Mouse (Mus musculus) kidney, embryonic 15.5 days (tissue): ENCODE measurements around the gene Vps37b. TPM values are rescaled to one million over a fixed set of nuclear protein-coding genes. Genes with fewer than 3 reads are reported as not detected.

Experiments
- ATAC-seq: fragments of 200-750 bp; cut with Nextera tagmentation; replicated peaks from 2 replicates; pipeline ENCODE4 v1.8.0; 2017; ENCODE audit warnings: moderate TSS enrichment; ENCODE audit not compliant: low FRiP score
- H3K27ac ChIP-seq: fragments of 300-500 bp; sonication (generic); 2 replicates; pipeline ENCODE4 v1.5.1; 2015; ENCODE audit warnings: mild to moderate bottlenecking, inconsistent platforms
- H3K27me3 ChIP-seq: fragments of 300-500 bp; sonication (generic); 2 replicates; pipeline ENCODE4 v1.6.1; 2015; ENCODE audit warnings: inconsistent platforms
- H3K36me3 ChIP-seq: fragments of 300-500 bp; sonication (generic); 2 replicates; pipeline ENCODE4 v1.6.1; 2015; ENCODE audit warnings: inconsistent platforms
- H3K4me1 ChIP-seq: fragments of 300-500 bp; sonication (generic); 2 replicates; pipeline ENCODE4 v1.6.1; 2015; ENCODE audit warnings: inconsistent platforms
- H3K4me2 ChIP-seq: fragments of 300-500 bp; sonication (generic); 2 replicates; pipeline ENCODE4 v1.6.1; 2015; ENCODE audit warnings: moderate library complexity, mild to moderate bottlenecking, inconsistent platforms
- H3K4me3 ChIP-seq: fragments of 300-500 bp; sonication (generic); replicated peaks from 2 replicates; pipeline ENCODE4 v1.5.1; 2015; ENCODE audit warnings: mild to moderate bottlenecking, inconsistent platforms
- H3K9ac ChIP-seq: fragments of 300-500 bp; sonication (generic); 2 replicates; pipeline ENCODE4 v1.6.1; 2015; ENCODE audit warnings: mild to moderate bottlenecking, inconsistent platforms
- H3K9me3 ChIP-seq: fragments of 300-500 bp; sonication (generic); replicated peaks from 2 replicates; pipeline ENCODE4 v1.6.1; 2016; ENCODE audit warnings: inconsistent platforms
- WGBS: fragments of 180-500 bp; shearing (Covaris S2); methylation state at CpG from one replicate; pipeline ENCODE4 v1.1.7; 2015; ENCODE audit warnings: mixed read lengths; 5-methylcytosine and 5-hydroxymethylcytosine counted together
- polyA plus RNA-seq: library from polyadenylated mRNA; unstranded; fragments of >200 nt; fragmentation: Nextera tagmentation; extraction: Ambion mirVana; gene quantifications from 2 replicates; pipeline ENCODE4 v1.2.1, GENCODE M21; 2015

Vps37b gene
- polyA plus RNA-seq, 1 experiment from 2014 or later = 35.3 TPM

DNA sequence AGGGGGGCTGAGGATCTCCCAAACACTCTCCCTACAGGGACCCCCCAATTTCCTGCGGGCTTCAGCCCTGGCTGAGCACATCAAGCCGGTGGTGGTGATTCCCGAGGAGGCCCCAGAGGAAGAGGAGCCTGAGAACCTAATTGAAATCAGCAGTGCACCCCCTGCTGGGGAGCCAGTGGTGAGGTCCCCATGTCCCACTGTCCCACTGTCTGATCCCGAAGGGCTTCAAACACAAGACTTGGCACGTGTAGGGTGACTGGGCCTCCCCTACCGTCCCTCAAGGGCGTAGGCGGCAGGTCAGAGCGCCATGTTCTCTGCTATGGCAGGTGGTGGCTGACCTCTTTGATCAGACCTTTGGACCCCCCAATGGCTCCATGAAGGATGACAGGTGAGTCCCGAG, 35.9 kb downstream of the Vps37b start:
- H3K9me3 ChIP-seq = no peaks in the 10 kb centered on the region
- no peak overlapping the region for H3K4me3 ChIP-seq
- no peaks in the 10 kb centered on the region for H3K27me3 ChIP-seq
- 84% methylated on average over 10 of the region's 10 CpGs for WGBS
- no peak overlapping the region for H3K27ac ChIP-seq
- H3K4me1 ChIP-seq = 0 out of 2 replicates have a peak, but pooled peaks cover 10% of the 10 kb centered on the region
- peaks cover 15% of the 10 kb centered on the region for H3K36me3 ChIP-seq
- no peak overlapping the region for H3K9ac ChIP-seq
- H3K4me2 ChIP-seq = no peak overlapping the region
- no peak for ATAC-seq

DNA sequence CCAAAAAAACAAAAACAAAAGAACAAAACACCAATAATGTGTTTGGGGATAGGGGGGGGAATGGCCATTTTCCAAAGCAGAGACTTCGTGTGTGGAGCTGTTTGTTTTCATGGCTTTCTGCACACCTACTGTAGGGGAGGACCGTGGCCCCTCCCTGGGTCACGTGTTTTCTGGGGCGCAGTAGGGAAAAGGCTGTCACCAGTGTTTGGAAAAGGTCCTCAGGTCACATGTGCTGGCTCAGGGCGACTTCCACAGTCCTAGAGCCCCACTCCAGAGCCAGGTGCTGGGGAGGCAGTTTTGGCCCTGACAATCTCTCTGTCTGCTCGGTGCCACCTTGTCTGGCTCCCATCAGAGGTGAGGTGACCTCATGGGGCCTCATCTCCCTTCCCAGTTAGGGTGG, 36.7 kb downstream of the Vps37b start:
- peaks cover 13% of the 10 kb centered on the region for H3K36me3 ChIP-seq
- no peaks in the 10 kb centered on the region for H3K27me3 ChIP-seq
- H3K9ac ChIP-seq = no peak overlapping the region
- no peak overlapping the region for H3K4me2 ChIP-seq
- H3K9me3 ChIP-seq = no peaks in the 10 kb centered on the region
- no peak overlapping the region for H3K4me3 ChIP-seq
- no peak for ATAC-seq
- no peak overlapping the region for H3K27ac ChIP-seq
- 0 out of 2 replicates have a peak, but pooled peaks cover 7% of the 10 kb centered on the region for H3K4me1 ChIP-seq
- WGBS = 58% methylated on average over 6 of the region's 6 CpGs

DNA sequence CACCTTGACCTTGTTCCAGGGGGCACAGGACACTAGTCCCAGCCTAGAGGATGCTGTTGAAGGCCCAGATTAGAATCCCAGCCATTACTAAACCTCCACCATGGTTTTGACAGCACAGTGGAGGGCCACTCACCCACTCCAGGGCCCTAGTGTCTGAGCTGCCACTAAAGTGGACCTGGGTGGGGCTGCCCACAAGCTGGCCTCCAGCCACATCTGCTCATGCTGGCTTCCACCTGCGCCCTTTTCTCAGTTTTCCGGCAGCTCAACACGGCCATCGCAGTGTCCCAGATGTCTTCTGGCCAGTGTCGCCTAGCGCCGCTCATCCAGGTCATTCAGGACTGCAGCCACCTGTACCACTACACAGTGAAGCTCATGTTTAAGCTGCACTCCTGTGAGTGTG, 37.6 kb downstream of the Vps37b start:
- 96% methylated on average over 7 of the region's 7 CpGs for WGBS

DNA sequence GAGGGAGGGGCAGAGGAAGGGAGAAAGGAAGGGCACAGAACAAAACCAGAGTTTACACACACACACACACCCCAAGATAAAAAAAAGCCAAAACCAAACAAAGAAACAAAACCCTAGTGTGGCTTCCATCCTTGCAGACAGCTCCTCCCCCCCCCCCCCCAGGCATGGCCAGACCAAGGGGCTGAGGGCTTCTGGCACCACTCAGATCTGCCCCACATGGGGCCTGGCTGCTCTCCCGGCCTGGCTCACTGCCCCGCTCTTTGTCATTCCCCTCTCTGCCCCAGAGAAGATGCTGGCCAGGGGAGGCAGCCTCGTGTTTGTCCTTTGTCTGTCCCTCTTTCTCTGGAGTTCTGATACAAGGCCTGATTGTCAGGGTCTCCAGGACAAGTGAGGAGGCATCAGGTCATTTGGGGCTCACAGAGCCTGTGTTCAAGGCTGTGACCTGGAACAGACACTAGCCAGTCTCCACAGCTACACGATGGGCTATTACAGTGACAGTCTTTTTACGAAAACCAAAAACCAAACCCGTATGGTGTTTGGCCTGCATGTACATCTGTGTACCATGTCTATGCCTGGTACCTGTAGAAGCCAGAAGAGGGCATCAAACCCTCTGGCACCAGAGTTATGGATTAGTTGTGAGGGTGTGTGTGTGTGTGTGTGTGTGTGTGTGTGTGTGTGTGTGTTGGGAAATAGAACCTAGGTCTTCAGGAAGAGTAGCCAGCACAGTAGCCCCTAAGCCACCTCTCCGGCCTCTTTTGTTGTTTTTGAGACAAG, 38.6 kb downstream of the Vps37b start:
- Histone ChIP-seq H3K4me2 (no peak overlapping the region), H3K27me3 (no peaks in the 10 kb centered on the region), H3K27ac (no peak overlapping the region), H3K36me3 (peaks cover 8% of the 10 kb centered on the region; the same call in 1 of the 2 replicates), H3K4me1 (peaks cover 21% of the 10 kb centered on the region), H3K4me3 (no peak overlapping the region), H3K9ac (no peak overlapping the region), H3K9me3 (no peaks in the 10 kb centered on the region)
- no peak for ATAC-seq
- 78% methylated on average over 7 of the region's 7 CpGs for WGBS

More for the DNA sequence above, 37.6 kb downstream of the Vps37b start:
- Histone ChIP-seq H3K9ac (no peak overlapping the region), H3K4me2 (no peak overlapping the region), H3K27me3 (no peaks in the 10 kb centered on the region), H3K36me3 (peaks cover 9% of the 10 kb centered on the region), H3K4me3 (no peak overlapping the region), H3K27ac (no peak overlapping the region), H3K9me3 (no peaks in the 10 kb centered on the region), H3K4me1 (peaks cover 11% of the 10 kb centered on the region)
- no peak for ATAC-seq

DNA sequence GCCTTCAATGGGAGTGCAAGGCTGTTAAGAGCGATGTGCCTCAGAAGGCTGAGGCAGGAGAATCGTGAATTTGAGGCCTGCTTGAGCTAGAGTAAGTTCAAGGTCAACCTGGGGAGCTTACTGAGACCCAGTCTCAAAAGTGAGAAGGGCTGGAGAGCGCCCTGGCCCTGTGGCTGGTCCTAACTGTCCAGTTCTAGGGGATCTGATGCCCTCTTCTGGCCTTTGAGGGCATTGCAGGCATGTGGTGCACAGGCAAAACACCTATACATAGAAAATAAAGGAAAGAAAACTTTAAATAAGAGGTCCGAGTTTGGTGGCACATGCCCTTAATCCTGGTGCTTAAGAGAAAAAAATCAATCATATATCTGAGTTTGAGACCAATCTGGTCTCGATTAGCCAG, 39.3 kb downstream of the Vps37b start:
- Histone ChIP-seq H3K9me3 (no peaks in the 10 kb centered on the region), H3K36me3 (peaks cover 5% of the 10 kb centered on the region; the same call in 1 of the 2 replicates), H3K4me2 (no peak overlapping the region), H3K4me3 (no peak overlapping the region), H3K27ac (no peak overlapping the region), H3K27me3 (no peaks in the 10 kb centered on the region), H3K4me1 (peaks cover 27% of the 10 kb centered on the region), H3K9ac (no peak overlapping the region)
- 31% methylated on average over 5 of the region's 5 CpGs for WGBS
- no peak for ATAC-seq

DNA sequence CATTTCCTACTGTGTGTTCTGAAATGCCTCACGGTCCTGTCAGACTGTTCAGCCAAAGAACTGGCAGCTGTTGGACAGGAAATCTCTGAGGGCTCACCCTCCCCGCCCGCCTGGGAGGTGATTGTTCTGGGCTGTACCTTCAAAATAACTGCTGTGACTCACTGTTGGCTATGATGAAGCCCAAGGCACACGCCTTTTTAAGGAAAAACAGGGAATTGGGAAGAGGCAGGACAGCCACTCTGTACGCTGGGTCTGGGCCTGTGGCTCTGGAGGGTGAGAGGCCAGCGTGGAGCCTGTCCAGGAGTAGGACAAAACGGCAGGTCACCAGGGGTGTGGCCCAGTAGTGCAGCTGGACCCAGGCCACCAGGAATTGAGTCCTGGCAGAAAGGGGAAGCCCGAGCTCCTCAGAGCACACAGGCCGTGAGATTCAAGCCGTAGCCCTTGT, 39.9 kb downstream of the Vps37b start:
- WGBS = 73% methylated on average over 10 of the region's 10 CpGs

DNA sequence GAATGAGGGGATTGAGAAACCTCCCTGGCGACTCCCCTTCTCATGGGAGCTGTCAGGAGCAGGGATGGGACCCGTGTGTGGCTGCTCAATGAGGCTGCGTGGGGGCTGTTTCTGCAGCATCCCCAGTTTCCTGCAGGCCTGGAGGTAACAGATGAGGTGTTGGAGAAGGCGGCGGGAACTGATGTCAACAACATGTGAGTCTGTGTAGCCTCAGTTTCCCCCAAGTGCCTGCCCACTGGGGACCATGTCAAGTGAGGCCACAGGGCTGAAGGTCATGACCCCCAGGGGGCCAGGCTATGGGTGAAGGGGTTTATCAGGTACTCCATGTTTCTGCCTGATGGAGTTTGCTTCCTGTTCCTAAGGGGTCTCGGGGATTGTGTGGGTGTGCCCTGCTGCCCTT, 40.7 kb downstream of the Vps37b start:
- WGBS = 70% methylated on average over 6 of the region's 6 CpGs
- Histone ChIP-seq H3K36me3 (peaks cover 4% of the 10 kb centered on the region; the same call in 1 of the 2 replicates), H3K9ac (no peak overlapping the region), H3K9me3 (no peaks in the 10 kb centered on the region), H3K27me3 (no peaks in the 10 kb centered on the region), H3K27ac (no peak overlapping the region), H3K4me1 (peaks cover 42% of the 10 kb centered on the region), H3K4me2 (no peak overlapping the region), H3K4me3 (no peak overlapping the region)
- no peak for ATAC-seq

More for the DNA sequence above, 39.9 kb downstream of the Vps37b start:
- no peak overlapping the region for H3K4me2 ChIP-seq
- no peak overlapping the region for H3K9ac ChIP-seq
- peaks cover 4% of the 10 kb centered on the region; the same call in 1 of the 2 replicates for H3K36me3 ChIP-seq
- H3K27me3 ChIP-seq = no peaks in the 10 kb centered on the region
- H3K4me1 ChIP-seq = peaks cover 33% of the 10 kb centered on the region
- H3K27ac ChIP-seq = peak overlapping the region; percentile 24
- ATAC-seq = no peak
- no peak overlapping the region for H3K4me3 ChIP-seq
- H3K9me3 ChIP-seq = no peaks in the 10 kb centered on the region

DNA sequence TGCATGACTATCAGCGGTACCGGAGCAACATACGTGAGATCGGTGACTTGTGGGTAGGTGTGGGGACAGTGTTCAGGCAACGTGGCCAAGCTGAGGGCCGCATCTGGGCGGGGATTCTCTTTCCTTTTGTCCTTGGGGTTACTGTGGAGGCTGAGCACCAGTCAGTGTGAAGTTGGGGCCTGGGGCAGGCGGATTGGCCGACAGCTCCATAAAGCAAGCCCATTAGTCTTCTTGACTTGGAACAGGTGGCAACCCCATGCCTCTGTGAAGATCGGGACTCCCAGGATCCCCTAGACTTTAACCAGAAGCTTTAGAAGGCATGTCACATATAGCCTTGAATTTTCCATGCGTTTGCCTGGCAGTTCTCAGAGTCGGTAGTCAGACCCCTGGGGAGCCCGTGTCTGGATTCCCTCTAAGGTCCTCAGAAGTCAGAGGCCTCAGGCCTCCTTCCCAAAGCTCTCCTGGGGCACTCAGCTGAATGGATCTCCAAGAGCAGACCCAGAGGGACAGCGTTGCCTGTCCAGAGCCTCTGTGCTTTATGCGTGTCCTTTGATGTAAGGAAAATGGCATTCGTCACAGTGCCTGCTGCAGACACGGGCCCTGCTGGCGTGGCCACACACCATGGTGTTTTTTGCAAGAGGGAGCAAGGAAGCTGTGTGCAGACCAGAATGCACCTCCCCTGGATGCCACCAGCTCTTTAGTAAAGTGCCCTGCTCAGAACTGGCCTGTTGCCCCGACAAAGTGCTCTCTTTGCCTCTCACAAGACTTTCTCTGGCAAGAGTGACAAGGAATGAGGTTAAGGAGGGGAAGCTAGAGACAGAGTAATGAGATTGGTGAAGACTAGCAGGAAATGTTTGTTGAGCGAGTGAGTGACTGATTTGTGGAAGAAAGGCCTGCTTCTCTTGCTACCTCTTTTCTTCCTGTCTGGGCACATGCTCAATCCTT, 41.9 kb downstream of the Vps37b start:
- Histone ChIP-seq H3K27me3 (no peaks in the 10 kb centered on the region), H3K9me3 (no peaks in the 10 kb centered on the region), H3K4me3 (no peak overlapping the region), H3K4me2 (no peak overlapping the region), H3K27ac (no peak overlapping the region), H3K36me3 (peaks cover 4% of the 10 kb centered on the region; the same call in 1 of the 2 replicates), H3K4me1 (peaks cover 43% of the 10 kb centered on the region), H3K9ac (no peak overlapping the region)
- 64% methylated on average over 20 of the region's 20 CpGs for WGBS
- no peak for ATAC-seq

DNA sequence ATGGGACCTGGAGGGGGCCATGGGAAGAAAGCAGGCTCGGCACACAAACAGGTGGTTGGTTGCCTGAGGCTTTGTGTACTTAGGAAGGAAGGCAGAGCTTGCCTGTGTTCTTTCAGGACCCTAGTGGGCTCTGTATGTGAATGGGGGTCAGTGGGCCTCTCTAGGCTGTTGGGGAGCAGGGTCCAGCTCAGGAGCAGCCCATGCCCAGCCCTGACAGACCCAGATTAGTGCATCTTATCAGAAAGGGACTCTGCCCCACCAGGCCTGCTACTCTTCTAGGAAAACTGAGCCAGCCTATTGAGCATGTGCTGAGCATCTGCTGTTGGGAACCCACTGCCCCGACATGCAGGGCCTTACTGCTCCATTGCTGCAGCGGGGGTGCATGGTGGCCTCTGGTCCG, 44.6 kb downstream of the Vps37b start:
- Histone ChIP-seq H3K4me2 (no peak overlapping the region), H3K4me3 (no peak overlapping the region), H3K36me3 (peaks cover 4% of the 10 kb centered on the region; the same call in 1 of the 2 replicates), H3K27ac (peak overlapping the region; percentile 56; the same call in 1 of the 2 replicates), H3K27me3 (no peaks in the 10 kb centered on the region), H3K4me1 (peaks cover 59% of the 10 kb centered on the region), H3K9me3 (no peaks in the 10 kb centered on the region), H3K9ac (no peak overlapping the region)
- ATAC-seq = no peak
- 84% methylated on average over 4 of the region's 4 CpGs for WGBS

DNA sequence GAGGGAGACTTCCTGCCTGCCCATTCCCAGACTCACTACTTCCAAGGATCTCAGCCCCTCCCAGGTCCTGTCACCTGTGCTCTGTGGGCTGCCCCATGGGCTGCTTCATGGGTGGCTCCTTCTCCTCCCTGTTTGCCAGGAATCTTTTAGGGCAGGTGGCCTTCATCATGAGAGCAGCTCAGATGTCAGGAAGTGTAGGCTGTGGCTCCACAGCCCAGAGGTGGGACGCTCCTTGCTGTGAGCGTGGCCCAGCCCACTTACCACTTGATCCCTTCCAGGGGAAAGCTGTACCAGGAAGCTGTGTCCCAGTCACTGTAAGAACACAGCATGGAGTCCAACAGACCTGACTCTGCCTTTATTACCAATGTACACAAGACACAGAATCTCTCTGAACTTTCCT, 45.1 kb downstream of the Vps37b start:
- Histone ChIP-seq H3K4me1 (peaks cover 59% of the 10 kb centered on the region), H3K9me3 (no peaks in the 10 kb centered on the region), H3K9ac (no peak overlapping the region), H3K4me3 (no peak overlapping the region), H3K27me3 (no peaks in the 10 kb centered on the region), H3K27ac (peak overlapping the region; percentile 56), H3K4me2 (no peak overlapping the region), H3K36me3 (peaks cover 4% of the 10 kb centered on the region; the same call in 1 of the 2 replicates)
- WGBS = 23% methylated on average over 2 of the region's 2 CpGs
- peak; percentile 44 for ATAC-seq

DNA sequence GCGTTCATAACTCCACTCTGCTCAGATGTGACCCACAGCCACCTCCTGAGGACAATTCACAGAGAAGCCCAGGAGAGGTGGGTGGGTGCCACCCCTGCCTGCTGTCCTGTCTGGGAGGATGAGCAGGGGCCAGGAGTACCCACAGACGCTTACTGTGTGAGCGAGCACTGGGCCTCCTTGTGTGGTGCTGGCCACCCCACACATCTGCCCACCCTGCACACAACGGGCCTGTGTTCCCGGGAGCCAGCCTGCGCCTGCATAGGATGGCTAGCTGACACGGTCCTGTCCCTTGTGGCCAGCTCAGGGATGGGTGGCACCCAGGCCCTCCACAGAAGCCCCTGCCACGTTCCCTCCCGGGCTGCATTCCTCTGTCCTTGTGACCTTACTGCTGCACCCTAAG, 46.6 kb downstream of the Vps37b start:
- no peak overlapping the region for H3K4me2 ChIP-seq
- ATAC-seq = no peak
- peaks cover 68% of the 10 kb centered on the region for H3K4me1 ChIP-seq
- H3K36me3 ChIP-seq = 0 out of 2 replicates have a peak, but pooled peaks cover 4% of the 10 kb centered on the region
- H3K9ac ChIP-seq = no peak overlapping the region
- WGBS = 60% methylated on average over 9 of the region's 9 CpGs
- H3K4me3 ChIP-seq = no peak overlapping the region
- H3K27me3 ChIP-seq = no peaks in the 10 kb centered on the region
- 0 out of 2 replicates have a peak overlapping the region, but pooled peaks have one; percentile 1 for H3K27ac ChIP-seq
- no peaks in the 10 kb centered on the region for H3K9me3 ChIP-seq

DNA sequence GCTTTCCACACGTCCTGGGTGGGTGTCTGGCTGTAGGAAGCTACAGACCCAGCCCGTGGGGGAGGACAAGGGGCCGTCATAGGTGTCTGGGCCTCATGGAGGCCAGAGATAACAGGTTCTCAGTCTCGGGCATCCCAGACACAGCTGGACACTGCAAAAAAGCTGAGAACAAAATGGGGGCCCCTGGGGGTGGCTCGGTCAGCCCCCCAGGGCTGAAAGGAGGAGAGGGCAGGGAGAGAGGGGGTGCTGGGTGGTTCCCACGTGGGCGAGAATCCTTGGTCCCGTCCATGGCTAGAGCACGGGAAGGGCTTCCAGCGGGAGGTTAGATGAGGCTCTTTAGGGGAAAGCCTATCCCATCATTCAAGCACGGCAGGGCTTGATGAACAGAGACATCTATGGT, 49.2 kb downstream of the Vps37b start:
- no peak overlapping the region for H3K4me3 ChIP-seq
- no peaks in the 10 kb centered on the region for H3K9me3 ChIP-seq
- no peak overlapping the region for H3K4me2 ChIP-seq
- H3K36me3 ChIP-seq = no peaks in the 10 kb centered on the region
- H3K27me3 ChIP-seq = no peaks in the 10 kb centered on the region
- WGBS = 74% methylated on average over 11 of the region's 11 CpGs
- H3K9ac ChIP-seq = no peak overlapping the region
- no peak for ATAC-seq
- peaks cover 68% of the 10 kb centered on the region for H3K4me1 ChIP-seq
- no peak overlapping the region for H3K27ac ChIP-seq
